Mouse (Mus musculus) neural tube, embryonic 15.5 days (tissue): ENCODE data around the gene Gng8. TPM values are rescaled to one million over a fixed set of nuclear protein-coding genes. Genes with fewer than 3 reads are reported as not detected.
A peak's percentile ranks its signal among the peaks of the same experiment; 100 is the strongest.

Experiments
- ATAC-seq: fragments of 200-750 bp; cut with Nextera tagmentation; 2 replicates; pipeline ENCODE4 v1.8.0; 2017; ENCODE audit warnings: mild to moderate bottlenecking, moderate TSS enrichment, moderate library complexity; ENCODE audit not compliant: low FRiP score
- H3K27ac ChIP-seq: fragments of 300-500 bp; sonication (generic); replicated peaks from 2 replicates; pipeline ENCODE4 v1.5.1; 2015; ENCODE audit warnings: mild to moderate bottlenecking, inconsistent platforms
- H3K27me3 ChIP-seq: fragments of 300-500 bp; sonication (generic); replicated peaks from 2 replicates; pipeline ENCODE4 v1.6.1; 2015; ENCODE audit warnings: inconsistent platforms
- H3K36me3 ChIP-seq: fragments of 300-500 bp; sonication (generic); 2 replicates; pipeline ENCODE4 v1.6.1; 2015; ENCODE audit warnings: inconsistent platforms
- H3K4me1 ChIP-seq: fragments of 300-500 bp; sonication (generic); 2 replicates; pipeline ENCODE4 v1.6.1; 2015; ENCODE audit warnings: inconsistent platforms
- H3K4me2 ChIP-seq: fragments of 300-500 bp; sonication (generic); 2 replicates; pipeline ENCODE4 v1.6.1; 2015; ENCODE audit warnings: inconsistent platforms, mild to moderate bottlenecking, moderate library complexity
- H3K4me3 ChIP-seq: fragments of 300-500 bp; sonication (generic); replicated peaks from 2 replicates; pipeline ENCODE4 v1.5.1; 2015; ENCODE audit warnings: mild to moderate bottlenecking, inconsistent platforms
- H3K9ac ChIP-seq: fragments of 300-500 bp; sonication (generic); replicated peaks from 2 replicates; pipeline ENCODE4 v1.6.1; 2015; ENCODE audit warnings: mild to moderate bottlenecking, inconsistent platforms
- H3K9me3 ChIP-seq: fragments of 300-500 bp; sonication (generic); replicated peaks from 2 replicates; pipeline ENCODE4 v1.6.1; 2016; ENCODE audit warnings: inconsistent platforms
- WGBS: fragments of 180-500 bp; shearing (Covaris S2); methylation state at CpG from one replicate; pipeline ENCODE4 v1.1.7; 2015; ENCODE audit warnings: mixed read lengths; 5-methylcytosine and 5-hydroxymethylcytosine counted together
- polyA plus RNA-seq: library from polyadenylated mRNA; unstranded; fragments of >200 nt; fragmentation: Nextera tagmentation; extraction: Ambion mirVana; gene quantifications from 2 replicates; pipeline ENCODE4 v1.2.1, GENCODE M21; 2015

The Gng8 gene
- polyA plus RNA-seq, 1 experiment from 2014 or later, result 4.1 TPM

DNA sequence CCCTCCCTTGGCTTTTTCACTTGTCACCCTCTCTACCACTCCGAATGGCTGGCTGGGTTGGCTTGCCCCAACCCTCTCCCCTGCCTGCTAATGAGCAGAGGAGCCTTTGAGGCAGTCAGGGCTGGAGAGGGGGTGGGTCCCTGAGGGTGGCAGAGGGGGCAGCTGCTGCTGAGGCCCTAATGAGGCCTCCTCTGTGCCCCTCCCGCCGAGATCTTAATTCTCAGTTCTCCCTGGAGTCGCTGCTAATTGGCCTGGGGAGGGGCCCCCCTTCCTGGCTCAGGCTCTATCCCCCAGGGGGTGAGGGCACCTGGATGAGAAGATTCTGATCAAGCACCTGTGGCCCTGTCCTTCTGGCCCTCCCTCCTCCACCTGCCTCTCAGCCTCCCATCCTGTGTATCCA is 2.7 kb downstream of the Gng8 start:
- no peaks in the 10 kb centered on the region for H3K9me3 ChIP-seq
- H3K27me3 ChIP-seq, result peaks cover 35% of the 10 kb centered on the region
- H3K9ac ChIP-seq, result no peak overlapping the region
- peaks cover 35% of the 10 kb centered on the region for H3K4me1 ChIP-seq
- H3K4me2 ChIP-seq, result peak overlapping the region; percentile 58
- under 1% methylated on average over 4 of the region's 4 CpGs for WGBS
- no peaks in the 10 kb centered on the region for H3K36me3 ChIP-seq
- H3K4me3 ChIP-seq, result no peak overlapping the region
- no peak for ATAC-seq
- H3K27ac ChIP-seq, result no peak overlapping the region

GRCm38 (mm10) chr7:16895000-16895399 is 3.4 kb downstream of the Gng8 start:
- ATAC-seq, result peak; percentile 34
- Histone ChIP-seq H3K4me2 (peak overlapping the region; percentile 58), H3K36me3 (no peaks in the 10 kb centered on the region), H3K9me3 (no peaks in the 10 kb centered on the region), H3K27ac (no peak overlapping the region), H3K9ac (peak overlapping the region; percentile 40; the same call in 1 of the 2 replicates), H3K4me1 (peaks cover 37% of the 10 kb centered on the region), H3K4me3 (peak overlapping the region; percentile 27), H3K27me3 (peaks cover 30% of the 10 kb centered on the region)
- under 1% methylated on average over 24 of the region's 24 CpGs for WGBS

DNA sequence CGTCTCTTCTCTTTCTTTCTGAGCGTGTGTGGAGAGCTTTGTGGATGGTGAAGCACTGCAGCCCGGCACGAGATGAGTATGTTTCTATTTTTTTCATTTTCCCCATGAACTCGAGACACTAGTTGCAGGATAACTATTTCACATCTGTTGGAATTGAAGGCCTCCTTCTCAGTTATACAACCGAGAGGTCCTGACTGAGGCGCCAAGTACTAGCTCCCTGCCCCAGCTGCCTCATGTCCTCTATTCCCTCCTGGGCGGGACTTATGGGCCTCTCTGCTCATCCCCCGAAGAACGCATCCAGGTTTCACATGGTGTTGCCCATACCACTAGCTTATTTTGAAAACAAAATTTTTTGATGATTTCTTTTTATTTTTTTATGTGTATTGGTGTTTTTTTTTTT is 3.9 kb downstream of the Gng8 start:
- 0 out of 2 replicates have a peak overlapping the region, but pooled peaks have one; percentile 40 for H3K9ac ChIP-seq

DNA sequence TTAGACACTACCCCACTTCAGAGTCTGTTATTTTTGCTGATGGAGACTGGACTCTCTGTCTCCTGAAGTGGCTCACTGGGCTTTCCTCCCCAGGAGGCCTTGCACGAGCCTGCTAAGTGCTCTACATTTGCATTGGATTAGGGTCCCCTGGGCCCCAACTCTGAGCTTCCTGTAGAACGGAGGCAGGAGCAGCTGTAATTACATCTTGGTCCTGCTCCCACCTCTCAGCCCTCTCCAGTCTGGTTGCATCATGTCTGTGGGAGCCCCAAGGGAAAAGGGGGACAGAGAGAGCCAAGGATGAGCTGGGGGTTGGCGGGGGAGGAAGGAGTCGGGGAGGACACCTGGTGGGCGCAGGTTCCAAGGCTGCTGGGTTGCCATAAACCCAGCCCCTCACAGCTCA is 8.9 kb downstream of the Gng8 start:
- Histone ChIP-seq H3K4me3 (no peak overlapping the region), H3K9me3 (no peaks in the 10 kb centered on the region), H3K36me3 (no peaks in the 10 kb centered on the region), H3K9ac (no peak overlapping the region), H3K27me3 (0 out of 2 replicates have a peak, but pooled peaks cover 2% of the 10 kb centered on the region), H3K4me2 (no peak overlapping the region), H3K27ac (no peak overlapping the region), H3K4me1 (peaks cover 10% of the 10 kb centered on the region)
- 14% methylated on average over 5 of the region's 5 CpGs for WGBS
- peak; percentile 35; the same call in 1 of the 2 replicates for ATAC-seq

More for the DNA sequence above, 3.9 kb downstream of the Gng8 start:
- WGBS, result 24% methylated on average over 10 of the region's 10 CpGs
- Histone ChIP-seq H3K27me3 (peaks cover 25% of the 10 kb centered on the region), H3K4me1 (peaks cover 38% of the 10 kb centered on the region), H3K4me3 (peak overlapping the region; percentile 27), H3K4me2 (peak overlapping the region; percentile 58), H3K9me3 (no peaks in the 10 kb centered on the region), H3K27ac (no peak overlapping the region), H3K36me3 (no peaks in the 10 kb centered on the region)
- ATAC-seq, result no peak

DNA sequence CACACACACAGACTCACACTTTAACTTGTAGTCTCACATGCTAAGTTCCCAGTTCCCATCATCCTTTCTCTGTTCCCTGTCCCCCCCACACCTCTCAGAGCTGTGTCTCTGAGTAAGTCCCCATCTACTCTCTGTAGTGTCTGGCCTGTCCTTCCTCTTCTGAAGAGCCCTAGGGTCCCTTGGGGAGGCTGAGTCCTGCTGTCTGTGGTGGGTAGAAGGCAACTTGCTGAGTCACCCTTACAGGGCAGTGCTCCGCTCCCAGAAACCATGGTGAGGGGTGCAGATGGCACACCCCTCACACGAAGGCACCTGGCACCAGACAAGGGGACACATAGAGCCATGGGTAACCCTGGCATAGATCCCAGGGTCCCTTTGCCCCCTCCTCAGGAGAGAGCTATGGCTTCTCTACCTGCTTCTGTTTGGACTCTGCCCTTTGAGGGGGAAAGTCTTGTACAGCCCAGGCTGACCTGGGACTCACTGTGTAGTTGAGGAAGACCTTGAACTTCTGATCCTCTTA is 11.9 kb downstream of the Gng8 start:
- WGBS, result 78% methylated on average over 2 of the region's 2 CpGs
- no peak overlapping the region for H3K27ac ChIP-seq
- H3K27me3 ChIP-seq, result 0 out of 2 replicates have a peak, but pooled peaks cover 2% of the 10 kb centered on the region
- H3K4me1 ChIP-seq, result peaks cover 14% of the 10 kb centered on the region
- ATAC-seq, result no peak
- no peaks in the 10 kb centered on the region for H3K9me3 ChIP-seq
- no peaks in the 10 kb centered on the region for H3K36me3 ChIP-seq
- H3K9ac ChIP-seq, result no peak overlapping the region
- no peak overlapping the region for H3K4me3 ChIP-seq
- no peak overlapping the region for H3K4me2 ChIP-seq

GRCm38 (mm10) chr7:16904120-16904675 is 12.6 kb downstream of the Gng8 start:
- Histone ChIP-seq H3K4me3 (no peak overlapping the region), H3K9ac (no peak overlapping the region), H3K27ac (no peak overlapping the region), H3K36me3 (no peaks in the 10 kb centered on the region), H3K4me2 (no peak overlapping the region), H3K9me3 (no peaks in the 10 kb centered on the region), H3K4me1 (peaks cover 11% of the 10 kb centered on the region), H3K27me3 (0 out of 2 replicates have a peak, but pooled peaks cover 2% of the 10 kb centered on the region)
- 48% methylated on average over 9 of the region's 10 CpGs for WGBS
- ATAC-seq, result no peak

GRCm38 (mm10) chr7:16905491-16906021 is 14.0 kb downstream of the Gng8 start:
- no peaks in the 10 kb centered on the region for H3K9me3 ChIP-seq
- H3K9ac ChIP-seq, result no peak overlapping the region
- ATAC-seq, result no peak
- no peak overlapping the region for H3K4me3 ChIP-seq
- no peak overlapping the region for H3K4me2 ChIP-seq
- no peak overlapping the region for H3K27ac ChIP-seq
- peaks cover 7% of the 10 kb centered on the region; the same call in 1 of the 2 replicates for H3K4me1 ChIP-seq
- 0 out of 2 replicates have a peak, but pooled peaks cover 2% of the 10 kb centered on the region for H3K27me3 ChIP-seq
- H3K36me3 ChIP-seq, result no peaks in the 10 kb centered on the region
- 59% methylated on average over 9 of the region's 9 CpGs for WGBS

GRCm38 (mm10) chr7:16906281-16906680 is 14.7 kb downstream of the Gng8 start, which contains the start of gene Ptgir:
Ptgir (plus strand) TSS chr7:16906490.
- no peak for ATAC-seq
- Histone ChIP-seq H3K4me1 (0 out of 2 replicates have a peak, but pooled peaks cover 4% of the 10 kb centered on the region), H3K27ac (no peak within 1 kb of the TSS), H3K9ac (no peak within 1 kb of the TSS), H3K36me3 (no peaks in the 10 kb centered on the region), H3K27me3 (0 out of 2 replicates have a peak, but pooled peaks cover 2% of the 10 kb centered on the region), H3K9me3 (no peaks in the 10 kb centered on the region), H3K4me2 (no peak within 1 kb of the TSS), H3K4me3 (no peak within 1 kb of the TSS)
- 29% methylated on average over 6 of the region's 6 CpGs for WGBS

DNA sequence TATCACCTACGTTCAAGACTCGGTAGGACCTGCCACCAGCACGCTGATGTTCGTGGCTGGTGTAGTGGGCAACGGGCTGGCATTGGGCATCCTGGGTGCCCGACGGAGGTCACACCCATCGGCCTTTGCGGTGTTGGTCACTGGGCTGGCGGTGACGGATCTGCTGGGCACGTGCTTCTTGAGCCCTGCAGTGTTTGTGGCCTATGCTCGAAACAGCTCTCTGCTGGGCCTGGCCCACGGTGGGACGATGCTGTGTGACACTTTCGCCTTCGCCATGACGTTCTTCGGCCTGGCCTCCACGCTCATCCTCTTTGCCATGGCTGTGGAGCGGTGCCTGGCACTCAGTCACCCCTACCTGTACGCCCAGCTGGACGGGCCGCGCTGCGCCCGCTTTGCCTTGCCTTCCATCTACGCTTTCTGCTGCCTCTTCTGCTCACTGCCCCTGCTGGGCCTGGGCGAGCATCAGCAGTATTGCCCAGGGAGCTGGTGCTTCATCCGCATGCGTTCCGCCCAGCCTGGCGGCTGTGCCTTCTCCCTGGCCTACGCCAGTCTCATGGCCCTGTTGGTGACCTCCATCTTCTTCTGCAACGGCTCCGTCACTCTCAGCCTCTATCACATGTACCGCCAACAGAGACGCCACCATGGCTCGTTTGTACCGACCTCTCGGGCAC is 15.4 kb downstream of the Gng8 start:
- H3K36me3 ChIP-seq, result no peaks in the 10 kb centered on the region
- H3K4me3 ChIP-seq, result no peak overlapping the region
- H3K9ac ChIP-seq, result no peak overlapping the region
- no peak overlapping the region for H3K27ac ChIP-seq
- 0 out of 2 replicates have a peak, but pooled peaks cover 2% of the 10 kb centered on the region for H3K27me3 ChIP-seq
- 94% methylated on average over 41 of the region's 41 CpGs for WGBS
- H3K4me1 ChIP-seq, result 0 out of 2 replicates have a peak, but pooled peaks cover 4% of the 10 kb centered on the region
- H3K4me2 ChIP-seq, result no peak overlapping the region
- H3K9me3 ChIP-seq, result no peaks in the 10 kb centered on the region
- no peak for ATAC-seq

GRCm38 (mm10) chr7:16907842-16908241 is 16.3 kb downstream of the Gng8 start:
- 0 out of 2 replicates have a peak, but pooled peaks cover 10% of the 10 kb centered on the region for H3K4me1 ChIP-seq
- H3K9me3 ChIP-seq, result no peaks in the 10 kb centered on the region
- no peak overlapping the region for H3K4me2 ChIP-seq
- 0 out of 2 replicates have a peak, but pooled peaks cover 2% of the 10 kb centered on the region for H3K27me3 ChIP-seq
- H3K4me3 ChIP-seq, result no peak overlapping the region
- WGBS, result 79% methylated on average over 7 of the region's 7 CpGs
- H3K27ac ChIP-seq, result no peak overlapping the region
- no peaks in the 10 kb centered on the region for H3K36me3 ChIP-seq
- ATAC-seq, result no peak
- H3K9ac ChIP-seq, result no peak overlapping the region

DNA sequence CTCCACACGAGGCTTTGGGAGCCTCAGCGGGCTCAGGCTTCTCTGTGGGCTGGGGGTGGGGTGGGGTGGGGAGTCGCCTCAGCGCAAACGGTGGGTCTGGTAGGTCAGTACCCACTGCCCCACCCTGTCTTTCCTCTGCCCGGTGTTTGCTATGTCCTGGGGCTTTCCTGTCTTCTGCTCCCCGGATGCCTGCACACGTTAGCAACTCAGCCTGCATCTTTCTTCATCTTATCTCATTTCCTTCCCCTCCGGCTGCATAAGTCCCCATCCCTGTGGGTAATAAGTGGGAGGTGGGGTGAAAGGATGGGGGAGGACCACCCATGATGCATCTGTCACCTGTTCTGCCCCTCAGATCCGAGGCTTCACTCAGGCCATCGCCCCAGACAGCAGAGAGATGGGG is 16.8 kb downstream of the Gng8 start:
- Histone ChIP-seq H3K27me3 (0 out of 2 replicates have a peak, but pooled peaks cover 2% of the 10 kb centered on the region), H3K4me1 (0 out of 2 replicates have a peak, but pooled peaks cover 10% of the 10 kb centered on the region), H3K9me3 (no peaks in the 10 kb centered on the region), H3K9ac (no peak overlapping the region), H3K27ac (no peak overlapping the region), H3K4me3 (no peak overlapping the region), H3K36me3 (peaks cover 2% of the 10 kb centered on the region; the same call in 1 of the 2 replicates), H3K4me2 (no peak overlapping the region)
- ATAC-seq, result no peak
- WGBS, result 66% methylated on average over 11 of the region's 11 CpGs
